Mouse (Mus musculus) heart, postnatal 4 days (tissue): Measurements from ENCODE around the gene Prl2c3. TPM values are rescaled to one million over a fixed set of nuclear protein-coding genes. Genes with fewer than 3 reads are reported as not detected.
"Not testable (repeated sequence)": the region's sequence is repeated elsewhere in the genome, so short reads cannot be mapped to it uniquely, and the experiment has no call there.

Experiments
- DNase-seq: peaks from one replicate; pipeline ENCODE4 v3.0.0; 2021
- total RNA-seq, 2 experiments: library from RNA; stranded (reverse); gene quantifications; 2 replicates each; pipeline ENCODE4 v1.2.3; 2021

Gene Prl2c3
- total RNA-seq = not detected

DNA sequence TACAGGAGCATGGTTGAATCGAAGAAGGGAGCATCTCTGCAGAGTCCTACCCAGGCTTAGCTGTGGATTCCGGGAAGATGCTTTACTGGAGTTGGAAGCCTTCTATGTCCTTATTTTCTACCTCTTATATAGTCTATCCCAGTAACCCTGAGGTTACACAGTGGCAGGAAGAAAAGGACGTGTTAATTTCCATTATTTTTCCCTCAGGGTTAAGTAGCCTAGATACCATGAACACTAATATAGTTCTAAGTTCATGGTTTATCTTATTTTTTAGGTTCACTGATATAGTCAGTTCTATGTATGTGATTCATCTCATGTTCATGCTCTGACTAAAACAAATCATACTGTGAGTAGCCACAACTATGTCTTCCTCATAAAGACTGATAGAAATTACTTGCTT is at the start of gene Prl2c3:
Gene Prl2c3, minus strand, starts transcription at position 101 of the 400 bp plus-strand sequence.
- not testable (repeated sequence) for DNase-seq

DNA sequence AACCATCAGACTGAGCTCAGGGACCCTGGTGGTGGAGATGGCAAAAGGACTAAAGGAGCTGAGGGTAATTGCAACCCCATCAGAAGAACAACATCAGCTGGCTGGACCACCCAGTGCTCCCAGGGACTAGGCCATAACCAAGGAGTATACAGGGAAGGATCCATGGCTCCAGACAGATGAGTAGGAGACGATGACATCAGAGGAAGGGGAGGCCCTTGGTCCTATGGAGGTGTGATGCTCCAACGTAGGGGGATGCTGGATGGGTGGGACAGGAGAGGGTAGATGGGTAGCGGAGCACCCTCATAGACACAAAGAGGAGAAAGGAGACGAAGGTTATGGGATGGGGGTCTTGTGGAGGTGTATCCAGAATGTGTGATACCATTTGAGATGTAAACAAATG is 48.4 kb upstream of the Prl2c3 start:
- not testable (repeated sequence) for DNase-seq

DNA sequence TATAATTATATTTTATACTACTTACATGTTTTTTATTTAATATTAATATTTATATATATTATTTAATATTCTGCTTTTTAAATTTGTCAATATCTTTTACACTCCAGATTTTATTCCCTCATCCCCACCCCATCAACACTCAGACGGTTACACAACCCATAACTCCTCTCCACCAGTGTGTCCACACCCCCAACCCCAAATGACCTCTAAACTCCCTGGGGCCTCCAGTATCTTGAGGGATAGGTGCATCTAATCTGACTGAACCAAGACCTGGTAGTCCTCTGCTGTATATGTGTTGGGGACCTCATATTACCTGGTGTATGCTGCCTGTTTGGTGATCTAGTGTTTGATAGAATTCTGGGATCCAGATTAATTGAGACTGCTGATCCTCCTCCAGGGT is 44.8 kb upstream of the Prl2c3 start:
- not testable (repeated sequence) for DNase-seq

DNA sequence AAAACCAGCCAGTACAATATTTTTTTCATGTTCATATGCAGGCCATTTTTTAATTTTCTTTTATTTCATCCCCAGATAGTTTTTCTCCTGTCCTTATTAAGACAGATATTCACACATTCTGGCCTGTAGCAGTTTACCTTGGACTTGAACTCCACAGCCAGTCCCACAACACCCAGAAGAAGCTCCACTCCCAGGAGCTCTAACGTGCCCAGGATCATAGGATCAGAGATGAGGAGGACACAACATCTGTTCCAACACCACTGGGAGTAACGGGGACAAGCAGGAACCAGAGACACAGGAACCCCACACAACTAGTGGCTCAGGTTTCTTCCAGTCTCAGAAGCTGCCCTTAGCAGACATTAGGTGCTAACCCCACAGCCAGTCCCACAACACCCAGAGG is 37.7 kb upstream of the Prl2c3 start:
- not testable (repeated sequence) for DNase-seq

DNA sequence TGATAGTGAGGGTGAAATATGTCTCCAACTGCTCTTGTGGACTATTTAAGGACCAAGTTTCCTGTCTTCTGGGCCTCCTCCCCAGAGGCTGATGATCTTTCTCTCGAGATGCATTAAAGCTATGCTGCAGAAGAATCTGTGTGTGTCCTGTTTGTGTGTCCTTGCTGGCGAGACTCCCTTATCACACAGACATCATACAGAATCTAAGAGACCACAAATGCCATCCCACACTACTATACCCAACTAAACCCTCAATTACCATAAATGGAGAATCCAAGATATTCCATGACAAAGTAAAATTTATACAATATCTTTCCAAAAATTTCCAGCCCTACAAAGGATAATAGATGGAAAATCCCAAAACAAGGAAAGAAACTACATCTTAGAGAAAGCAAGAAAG is 31.9 kb upstream of the Prl2c3 start:
- DNase-seq = no peak

DNA sequence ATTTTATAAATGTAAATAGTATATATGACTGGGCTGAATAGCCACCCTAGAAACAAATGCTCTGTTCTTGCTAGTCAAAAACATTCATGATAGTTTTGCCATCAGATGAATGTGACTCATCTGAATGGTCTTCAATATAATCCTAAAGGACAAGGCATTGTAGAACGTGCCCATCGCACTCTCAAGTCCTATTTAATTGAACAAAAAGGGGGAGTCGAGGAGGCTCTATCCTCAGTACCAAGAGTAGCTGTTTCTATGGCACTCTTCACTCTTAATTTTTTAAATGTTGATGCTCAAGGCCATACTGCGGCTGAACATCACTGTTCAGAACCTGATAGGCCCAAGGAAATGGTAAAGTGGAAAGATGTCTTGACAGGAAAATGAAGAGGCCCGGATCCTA is 29.2 kb upstream of the Prl2c3 start:
- no peak for DNase-seq

DNA sequence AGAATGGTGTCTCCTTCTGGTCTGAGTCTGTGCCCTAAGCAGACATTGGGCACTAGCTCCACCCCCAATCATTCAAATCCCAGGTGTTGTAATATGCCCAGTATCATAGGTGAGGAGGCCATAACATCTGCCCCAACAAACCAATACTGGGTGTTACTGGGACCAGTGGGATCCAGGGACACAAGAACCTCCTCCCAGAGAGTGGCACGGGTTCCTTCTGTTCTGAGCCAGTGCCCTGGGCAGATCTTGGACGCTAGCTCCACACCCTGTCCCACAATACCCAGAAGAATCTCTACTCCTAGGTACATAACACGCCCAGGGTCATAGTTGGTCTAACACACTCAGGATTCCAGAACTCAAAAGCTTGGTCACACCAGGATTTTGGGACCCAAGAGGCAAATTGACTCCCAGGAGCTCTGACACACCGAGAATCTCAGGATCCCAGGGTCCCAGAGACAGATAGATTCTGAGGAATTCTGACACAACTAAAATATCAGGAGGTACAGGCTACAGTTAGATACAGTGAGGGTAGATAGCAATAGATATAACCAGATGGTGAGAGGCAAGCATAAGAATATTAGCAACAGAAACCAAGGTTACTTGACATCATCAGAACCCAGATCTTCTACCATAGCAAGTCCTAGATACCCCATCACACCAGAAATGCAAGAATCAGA is 24.8 kb upstream of the Prl2c3 start:
- not testable (repeated sequence) for DNase-seq

DNA sequence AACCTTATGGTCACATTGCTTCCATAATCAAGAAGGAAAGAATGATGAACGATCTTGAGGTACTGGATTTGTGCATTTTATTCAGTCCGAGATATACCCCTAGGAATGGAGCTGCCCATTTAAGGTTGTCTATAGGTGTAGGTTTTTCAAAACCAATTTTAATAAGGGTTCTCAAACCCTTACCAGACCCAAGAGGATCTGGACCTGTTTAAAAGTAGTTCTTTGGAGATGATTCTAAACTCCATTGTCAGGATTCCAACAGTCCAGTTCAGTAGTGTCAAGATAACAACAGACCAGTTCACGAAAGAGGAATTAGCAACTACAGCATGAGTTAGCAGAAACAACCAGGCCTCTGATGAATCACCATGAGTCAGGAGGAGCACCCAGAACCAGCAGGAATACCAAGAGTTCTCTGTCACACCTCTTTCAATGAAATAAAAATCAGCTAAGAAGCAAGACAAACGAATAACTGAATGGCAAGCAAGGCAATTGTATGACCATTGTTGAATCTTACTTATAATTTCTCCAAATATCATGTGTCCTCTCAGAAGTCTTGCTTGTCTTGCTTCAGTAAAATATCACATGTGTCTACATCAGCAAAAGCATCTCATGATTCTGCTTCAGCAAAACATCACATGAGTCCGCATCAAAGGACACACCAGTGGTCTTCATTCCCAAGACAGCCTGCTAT is 14.0 kb upstream of the Prl2c3 start:
- DNase-seq = not testable (repeated sequence)

DNA sequence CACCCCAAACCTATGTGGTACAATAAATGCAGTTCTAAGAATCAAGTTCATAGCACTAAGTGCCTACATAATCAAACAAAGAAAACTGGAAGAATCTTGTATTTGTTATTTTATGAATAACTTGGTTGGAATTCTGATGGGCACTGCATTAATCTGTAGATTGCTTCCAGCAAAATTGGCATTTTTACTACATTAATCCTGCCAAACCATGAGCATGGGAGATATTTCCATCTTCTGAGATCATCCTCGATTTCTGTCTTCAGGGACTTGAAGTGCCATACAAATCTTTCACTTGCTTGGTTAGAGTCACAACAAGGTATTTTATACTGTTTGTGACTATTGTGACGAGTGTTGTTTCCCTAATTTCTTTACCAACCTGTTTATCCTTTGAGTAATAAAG is 9.7 kb upstream of the Prl2c3 start:
- no peak for DNase-seq

DNA sequence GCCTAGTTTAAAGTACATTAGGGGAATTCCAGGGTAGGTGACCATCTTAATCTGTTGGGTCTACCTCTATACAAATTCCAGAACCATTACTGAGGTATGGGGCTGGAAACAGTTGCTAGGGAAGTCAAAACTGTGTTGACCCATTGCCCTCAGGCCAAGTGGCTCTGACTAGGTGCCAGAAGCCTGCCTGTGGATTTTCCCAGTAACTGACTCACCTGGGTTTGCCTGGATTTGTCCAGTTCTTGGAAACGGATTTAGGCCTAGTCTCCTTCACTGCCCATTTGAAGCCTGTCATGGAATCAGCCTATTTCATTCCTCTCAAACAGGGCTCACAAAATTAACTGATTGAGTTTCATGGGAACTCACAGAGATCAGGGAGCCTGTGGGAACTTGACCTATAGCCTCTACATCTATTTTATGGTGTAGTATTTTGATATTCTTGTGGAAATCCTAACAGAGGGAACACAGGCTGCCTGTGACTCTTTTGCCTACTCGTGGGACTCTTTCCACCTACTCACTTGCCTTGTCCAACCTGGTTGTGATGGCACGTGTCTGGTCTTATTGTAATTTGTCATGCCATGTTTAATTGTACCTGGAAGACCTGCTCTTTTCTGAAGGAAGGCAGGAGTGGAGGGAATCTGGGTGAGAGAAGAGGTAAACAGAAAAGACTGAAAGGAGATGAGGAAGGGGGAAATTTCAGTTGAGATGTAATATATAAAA is 9.1 kb upstream of the Prl2c3 start:
- DNase-seq = not testable (repeated sequence)

DNA sequence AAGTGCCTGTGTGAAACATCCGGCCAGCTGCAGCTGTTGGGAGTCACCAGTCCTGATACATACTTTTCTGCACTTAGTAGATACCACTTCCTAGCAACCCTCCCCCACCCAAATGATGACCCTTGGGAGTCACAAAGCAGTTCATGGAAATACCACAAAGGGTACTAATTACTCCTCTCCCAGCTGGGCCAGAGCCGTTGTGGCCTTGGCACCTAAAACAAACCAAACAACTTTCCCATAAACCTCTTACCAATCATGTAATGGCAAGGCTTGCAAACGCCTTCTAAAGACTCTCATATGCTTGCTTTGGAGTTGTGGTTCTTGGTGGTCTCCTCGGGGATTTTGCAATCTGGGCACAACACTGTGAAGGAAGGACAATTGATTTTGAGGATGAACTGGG is 6.6 kb upstream of the Prl2c3 start:
- not testable (repeated sequence) for DNase-seq

DNA sequence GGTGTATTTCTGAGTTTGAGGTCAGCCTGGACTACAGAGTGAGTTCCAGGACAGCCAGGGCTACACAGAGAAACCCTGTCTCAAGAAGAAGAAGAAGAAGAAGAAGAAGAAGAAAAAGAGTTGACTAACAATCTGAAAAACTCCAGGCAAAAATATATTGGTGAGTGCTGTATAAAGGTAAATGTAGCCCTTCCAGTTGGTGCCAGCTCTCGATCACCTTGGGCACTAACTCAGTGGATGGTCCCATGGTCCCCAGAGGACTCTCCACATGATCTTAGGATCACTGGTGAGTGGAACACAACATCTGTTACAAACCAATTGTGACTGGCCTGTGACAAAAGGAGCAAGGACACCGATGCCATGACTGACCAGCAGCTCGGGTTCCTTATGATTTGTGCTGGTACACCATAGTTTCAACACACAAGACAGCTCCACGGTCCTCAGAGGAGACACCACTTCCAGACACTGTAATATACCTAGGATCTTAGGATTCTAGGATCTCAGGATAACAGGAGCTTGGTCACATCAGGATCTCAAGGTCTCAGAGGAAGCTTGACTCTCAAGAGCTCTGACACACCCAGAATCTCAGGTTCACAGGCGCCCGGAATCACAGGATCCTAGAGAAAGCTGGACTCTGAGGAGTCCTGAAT is 30.3 kb downstream of the Prl2c3 start:
- not testable (repeated sequence) for DNase-seq

Other genes with a start within 250 kb of the Prl2c3 start
- 1 to 10 TPM; 1.7 to 2.3 TPM for gene Ero1lb, start 234.2 kb downstream of the Prl2c3 start, total RNA-seq
- gene Prl2c2, start 205.3 kb upstream of the Prl2c3 start, total RNA-seq = not detected